Mouse (Mus musculus): ENCODE measurements around the gene Nf2. TPM values are rescaled to one million over a fixed set of nuclear protein-coding genes. Genes with fewer than 3 reads are reported as not detected.

The Nf2 gene
- total and polyA plus RNA-seq, 3 experiments, result 45.2 to 103 (median 50.7) TPM

DNA sequence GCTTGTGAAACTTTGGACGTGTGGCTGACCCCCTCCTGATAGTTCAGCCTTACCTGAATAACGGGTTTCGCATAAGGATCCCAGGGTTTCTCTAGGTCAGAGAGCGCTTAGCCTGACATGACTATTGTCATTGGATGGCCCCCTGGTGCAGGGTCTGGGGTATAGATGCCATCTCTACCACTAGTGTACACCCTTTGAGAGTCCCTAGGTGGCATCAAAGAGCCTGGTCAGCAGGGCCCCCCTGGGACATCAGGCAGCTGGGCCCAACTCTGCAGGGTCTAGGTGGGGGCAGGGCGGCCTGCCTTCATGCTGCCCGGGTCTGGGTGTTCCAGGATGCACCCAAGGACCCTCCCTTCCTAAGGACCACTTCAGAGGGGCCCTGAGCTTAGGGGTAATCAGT, 113.0 kb downstream of the Nf2 start:
- H3K27me3 ChIP-seq (replicated peaks), result no peaks in the 10 kb centered on the region
- peaks cover 34 to 67% of the 10 kb centered on the region in 2 experiments for H3K36me3 ChIP-seq (replicated peaks in 1 of 2; ENCODE audit: control insufficient read depth in 1 of 2, insufficient read depth in 1 of 2, low read length in 1 of 2)

DNA sequence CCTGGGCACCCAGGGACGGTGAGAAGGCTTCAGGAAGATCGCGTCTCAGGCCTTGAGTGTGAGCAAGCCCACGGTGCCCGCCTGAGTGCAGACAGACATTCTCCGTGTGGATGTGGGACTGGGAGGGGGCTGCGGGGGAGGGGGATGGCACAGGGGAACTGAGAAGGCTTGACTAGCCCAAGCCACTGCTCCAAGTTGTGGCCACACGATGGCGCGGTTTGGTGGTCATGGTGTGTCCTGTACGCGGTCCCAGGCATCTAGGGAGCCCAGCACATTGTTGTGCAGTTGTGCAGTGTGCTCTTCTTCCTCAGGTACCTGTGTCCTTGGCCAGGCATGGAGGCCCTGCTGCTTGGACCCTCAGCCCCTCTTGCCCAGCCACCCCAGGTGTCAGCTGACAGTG, 115.2 kb downstream of the Nf2 start:
- Histone ChIP-seq H3K79me2 (replicated peaks; ENCODE audit: control insufficient read depth, extremely low read depth, insufficient read depth, poor library complexity, severe bottlenecking) (no peaks in the 10 kb centered on the region), H3K36me3 (replicated peaks in 1 of 2; ENCODE audit: control insufficient read depth in 1 of 2, insufficient read depth in 1 of 2, low read length in 1 of 2) (peaks cover 46 to 84% of the 10 kb centered on the region in 2 experiments), H3K9ac (ENCODE audit: insufficient read depth, low read depth) (no peak overlapping the region), H3K27ac (ENCODE audit: insufficient read depth, low read depth) (no peak overlapping the region), H3K9me3 (replicated peaks; ENCODE audit: low read length) (no peaks in the 10 kb centered on the region), H3K4me2 (ENCODE audit: insufficient read depth, low read depth, poor library complexity, severe bottlenecking) (no peak overlapping the region), H3K4me1 (ENCODE audit: control insufficient read depth in 1 of 2, insufficient read depth in 2 of 2) (peaks cover 8 to 35% of the 10 kb centered on the region in 2 experiments), H3K4me3 (replicated peaks in 1 of 3; ENCODE audit: low read depth in 2 of 3, low read length in 2 of 3, poor library complexity in 1 of 3) (no peak overlapping the region), H3K27me3 (replicated peaks) (no peaks in the 10 kb centered on the region)
- in situ Hi-C loops (cut with MboI; ENCODE audit: low pct_ligation_motif_present, low pct_unique_long_range_greater_than_20kb, low sequenced_read_pairs), result no loop called here
- DNase-seq (ENCODE audit: extremely low read depth), result peak; percentile 68
- peak; percentile 40 for TF ChIP-seq RAD21 (IDR thresholded peaks at IDR 0.05; ENCODE audit: low read depth, low read length)
- peak; percentile 67 for TF ChIP-seq SMC3 (IDR thresholded peaks at IDR 0.05; ENCODE audit: low read depth, low read length)
- TF ChIP-seq TBP (conservative IDR thresholded peaks at IDR 0.05; ENCODE audit: low read depth, low read length), result no peak
- TF ChIP-seq JUN (IDR thresholded peaks at IDR 0.05; ENCODE audit: insufficient read depth, low read depth, low read length), result no peak
- TF ChIP-seq CTCF (conservative IDR thresholded peaks at IDR 0.05 in 1 of 2, IDR thresholded peaks at IDR 0.05 in 1 of 2; ENCODE audit: low read depth in 2 of 2, low read length in 2 of 2), result peak in 1 of 2 experiments; percentile 69; a peak in 2 of 4 replicates
- no peak for TF ChIP-seq GABPA (IDR thresholded peaks at IDR 0.05; ENCODE audit: insufficient replicate concordance, low read depth, low read length)
- TF ChIP-seq MXI1 (IDR thresholded peaks at IDR 0.05; ENCODE audit: low read depth, low read length), result no peak
- dilution Hi-C loops (cut with MboI; ENCODE audit: extremely low pct_ligation_motif_present, extremely low pct_unique_long_range_greater_than_20kb, low sequenced_read_pairs), result no loop called here

More for the DNA sequence above, 113.0 kb downstream of the Nf2 start:
- no peak for DNase-seq (ENCODE audit: extremely low read depth)
- no peak overlapping the region for H3K4me3 ChIP-seq (replicated peaks in 1 of 3; ENCODE audit: low read depth in 2 of 3, low read length in 2 of 3, poor library complexity in 1 of 3)
- dilution Hi-C loops (cut with MboI; ENCODE audit: extremely low pct_ligation_motif_present, extremely low pct_unique_long_range_greater_than_20kb, low sequenced_read_pairs), result no loop called here
- no peak overlapping the region for H3K4me2 ChIP-seq (ENCODE audit: insufficient read depth, low read depth, poor library complexity, severe bottlenecking)
- H3K9ac ChIP-seq (ENCODE audit: insufficient read depth, low read depth), result no peak overlapping the region
- in situ Hi-C loops (cut with MboI; ENCODE audit: low pct_ligation_motif_present, low pct_unique_long_range_greater_than_20kb, low sequenced_read_pairs), result loop anchor here (5.0 kb wide), 1 partner anchor 36 kb away; no protein-coding TSS in a partner anchor
- no peak overlapping the region for H3K27ac ChIP-seq (ENCODE audit: insufficient read depth, low read depth)
- H3K79me2 ChIP-seq (replicated peaks; ENCODE audit: control insufficient read depth, extremely low read depth, insufficient read depth, poor library complexity, severe bottlenecking), result no peaks in the 10 kb centered on the region
- H3K4me1 ChIP-seq (ENCODE audit: control insufficient read depth in 1 of 2, insufficient read depth in 2 of 2), result peaks cover 8 to 35% of the 10 kb centered on the region in 2 experiments
- H3K9me3 ChIP-seq (replicated peaks; ENCODE audit: low read length), result no peaks in the 10 kb centered on the region
- TF ChIP-seq CTCF (conservative IDR thresholded peaks at IDR 0.05 in 1 of 2, IDR thresholded peaks at IDR 0.05 in 1 of 2; ENCODE audit: low read depth in 2 of 2, low read length in 2 of 2), result peak in 1 of 2 experiments; percentile 65; a peak in 2 of 4 replicates
- no peak for TF ChIP-seq ZMIZ1 (IDR thresholded peaks at IDR 0.05; ENCODE audit: low read depth, low read length)
- peak; percentile 45 for TF ChIP-seq SMC3 (IDR thresholded peaks at IDR 0.05; ENCODE audit: low read depth, low read length)
- TF ChIP-seq NRF1 (IDR thresholded peaks at IDR 0.05; ENCODE audit: low read depth, low read length), result no peak
- no peak for TF ChIP-seq IRF4 (IDR thresholded peaks at IDR 0.05; ENCODE audit: low read depth, low read length)
- TF ChIP-seq NELFE (IDR thresholded peaks at IDR 0.05; ENCODE audit: low read depth, low read length), result 0 out of 2 replicates have a peak, but pooled peaks have one; percentile 17
- TF ChIP-seq MAZ (IDR thresholded peaks at IDR 0.05; ENCODE audit: low read depth, low read length), result 0 out of 2 replicates have a peak, but pooled peaks have one; percentile 29
- 0 out of 2 replicates have a peak, but pooled peaks have one; percentile 24 for TF ChIP-seq CHD2 (IDR thresholded peaks at IDR 0.05; ENCODE audit: low read length)
- peak; percentile 30 for TF ChIP-seq RAD21 (IDR thresholded peaks at IDR 0.05; ENCODE audit: low read depth, low read length)

Measured in CH12.LX (cell line).